Mouse (Mus musculus) brain, embryonic 14.5 days (tissue): ENCODE results near the gene Cdk14.

ENCODE experiments used
- CTCF ChIP-seq: fragments of 200-500 bp; IDR thresholded peaks from 2 replicates; pipeline ENCODE4 v1.5.1; 2012; ENCODE audit warnings: inconsistent platforms, mild to moderate bottlenecking, moderate library complexity, borderline replicate concordance; ENCODE audit not compliant: insufficient read depth, insufficient read length; ENCODE audit errors: extremely low read depth
- POLR2A ChIP-seq: fragments of 200-500 bp; IDR thresholded peaks from 2 replicates; pipeline ENCODE4 v1.6.1; 2012; ENCODE audit warnings: mild to moderate bottlenecking, inconsistent platforms, borderline replicate concordance; ENCODE audit not compliant: poor library complexity, insufficient read depth, insufficient read length, severe bottlenecking; ENCODE audit errors: extremely low read depth

GRCm38 (mm10) chr5:4961636-4962035 lies 458.5 kb downstream of the Cdk14 start:
- no peak for TF ChIP-seq CTCF
- TF ChIP-seq POLR2A = no peak
